Mouse (Mus musculus) liver, postnatal 0 days (tissue): ENCODE measurements around the gene Ap1g1.

Experiments
- CTCF ChIP-seq: sonication (generic); IDR thresholded peaks from 2 replicates; pipeline ENCODE4 v1.5.1; 2016; ENCODE audit warnings: antibody characterized with exemption, low read depth
- EP300 ChIP-seq: IDR thresholded peaks from 2 replicates; pipeline ENCODE4 v1.6.1; 2016; ENCODE audit warnings: antibody characterized with exemption, low read depth, mild to moderate bottlenecking

DNA sequence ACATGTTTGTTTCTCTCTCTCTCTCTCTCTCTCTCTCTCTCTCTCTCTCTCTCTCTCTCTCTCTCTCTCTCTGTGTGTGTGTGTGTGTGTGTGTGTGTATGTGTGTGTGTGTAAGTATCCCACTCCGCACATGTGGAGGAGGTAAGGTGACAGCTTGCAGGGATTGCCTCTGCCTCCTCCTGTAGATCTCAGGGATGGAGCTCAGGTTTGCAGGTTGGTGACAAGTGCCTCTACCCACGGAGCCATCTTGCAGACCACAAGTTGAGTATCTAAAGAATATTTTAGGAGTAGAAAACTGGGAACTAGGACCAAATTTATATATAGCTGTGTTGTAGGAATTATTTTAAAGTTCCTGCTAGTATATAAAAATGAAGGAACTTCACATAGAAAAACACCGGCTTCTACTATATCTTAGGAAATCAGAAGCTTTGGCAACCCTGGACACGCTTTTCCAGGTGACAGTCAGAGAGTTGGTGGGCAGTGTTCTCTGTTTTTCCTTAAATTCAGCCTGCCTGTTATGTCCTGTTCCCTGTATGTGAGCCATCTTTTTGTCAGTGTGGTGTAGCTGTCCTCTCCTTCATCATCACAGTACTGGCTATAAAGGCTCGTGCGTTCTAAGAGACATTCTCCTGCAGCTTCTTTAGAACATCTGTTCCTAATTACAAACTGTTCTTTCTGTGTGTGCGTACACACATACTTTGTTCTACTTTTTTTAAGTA, 29.2 kb downstream of the Ap1g1 start:
- TF ChIP-seq CTCF, result no peak
- no peak for TF ChIP-seq EP300
